Mouse (Mus musculus): ENCODE results near the gene Pepd. TPM values are rescaled to one million over a fixed set of nuclear protein-coding genes. Genes with fewer than 3 reads are reported as not detected.

Gene Pepd
- total and polyA plus RNA-seq, 3 experiments, result 29.7 to 48.0 TPM; not detected in 1

GRCm38 (mm10) chr7:35080843-35081338, 168.7 kb downstream of the Pepd start:
- Histone ChIP-seq H3K9ac (ENCODE audit: control insufficient read depth, low read depth, low read length, poor library complexity, severe bottlenecking) (no peak overlapping the region), H3K4me1 (ENCODE audit: control insufficient read depth in 1 of 2, insufficient read depth in 2 of 2, low read length in 2 of 2) (no peaks in the 10 kb centered on the region), H3K27me3 (ENCODE audit: control insufficient read depth in 1 of 2, insufficient read depth in 2 of 2, low read length in 2 of 2) (peaks cover 2 to 8% of the 10 kb centered on the region in 2 experiments; a peak in 3 of 4 replicates), H3K9me3 (replicated peaks; ENCODE audit: insufficient read depth, low read length) (no peaks in the 10 kb centered on the region), H3K4me3 (ENCODE audit: control insufficient read depth in 1 of 2, insufficient read depth in 1 of 2, low read depth in 2 of 2, low read length in 2 of 2) (peak overlapping the region; percentile 12 to 47), H3K36me3 (ENCODE audit: control insufficient read depth in 1 of 2, insufficient read depth in 2 of 2, low read length in 2 of 2) (no peaks in the 10 kb centered on the region), H3K27ac (ENCODE audit: control insufficient read depth, low read depth, low read length) (no peak overlapping the region), H3K79me2 (ENCODE audit: control insufficient read depth, insufficient read depth, low read length, poor library complexity) (no peaks in the 10 kb centered on the region)
- TF ChIP-seq NELFE (IDR thresholded peaks at IDR 0.05; ENCODE audit: low read depth, low read length) (no peak), MAZ (IDR thresholded peaks at IDR 0.05; ENCODE audit: low read depth, low read length) (no peak), USF1 (IDR thresholded peaks at IDR 0.05; ENCODE audit: low read depth, low read length) (no peak), HCFC1 (IDR thresholded peaks at IDR 0.05; ENCODE audit: low read depth, low read length) (no peak), KAT2A (conservative IDR thresholded peaks at IDR 0.05; ENCODE audit: low read depth, low read length) (no peak)
- no peak for DNase-seq (ENCODE audit: low read depth, low spot score)

GRCm38 (mm10) chr7:35081406-35082104, 169.4 kb downstream of the Pepd start:
- no peaks in the 10 kb centered on the region for H3K36me3 ChIP-seq (ENCODE audit: control insufficient read depth in 1 of 2, insufficient read depth in 2 of 2, low read length in 2 of 2)
- H3K9me3 ChIP-seq (replicated peaks; ENCODE audit: insufficient read depth, low read length), result no peaks in the 10 kb centered on the region
- H3K4me3 ChIP-seq (ENCODE audit: control insufficient read depth in 1 of 2, insufficient read depth in 1 of 2, low read depth in 2 of 2, low read length in 2 of 2), result peak overlapping the region; percentile 12 to 47
- H3K27ac ChIP-seq (ENCODE audit: control insufficient read depth, low read depth, low read length), result no peak overlapping the region
- DNase-seq (ENCODE audit: low read depth, low spot score), result no peak
- H3K9ac ChIP-seq (ENCODE audit: control insufficient read depth, low read depth, low read length, poor library complexity, severe bottlenecking), result no peak overlapping the region
- TF ChIP-seq ETS1 (IDR thresholded peaks at IDR 0.05; ENCODE audit: low read depth, low read length) (no peak), TAL1 (IDR thresholded peaks at IDR 0.05; ENCODE audit: low read length) (no peak), ZMIZ1 (IDR thresholded peaks at IDR 0.05; ENCODE audit: low read depth, low read length) (no peak), MYC (IDR thresholded peaks at IDR 0.05; ENCODE audit: low read depth, low read length) (no peak), TCF12 (IDR thresholded peaks at IDR 0.05; ENCODE audit: low read depth, low read length) (no peak), ZC3H11A (IDR thresholded peaks at IDR 0.05; ENCODE audit: low read depth, low read length) (no peak), CHD2 (IDR thresholded peaks at IDR 0.05; ENCODE audit: low read length) (no peak), POLR2AphosphoS2 (IDR thresholded peaks at IDR 0.05; ENCODE audit: low read length) (no peak), NRF1 (IDR thresholded peaks at IDR 0.05; ENCODE audit: insufficient read depth, low read depth, low read length, poor library complexity, severe bottlenecking) (no peak), MAZ (IDR thresholded peaks at IDR 0.05; ENCODE audit: low read depth, low read length) (no peak), POLR2AphosphoS5 (IDR thresholded peaks at IDR 0.05; ENCODE audit: borderline replicate concordance, low read depth, low read length) (no peak), E2F4 (IDR thresholded peaks at IDR 0.05; ENCODE audit: borderline replicate concordance, low read depth, low read length) (no peak), JUND (IDR thresholded peaks at IDR 0.05; ENCODE audit: low read depth, low read length) (no peak), SMC3 (IDR thresholded peaks at IDR 0.05; ENCODE audit: low read depth, low read length) (no peak), KAT2A (conservative IDR thresholded peaks at IDR 0.05; ENCODE audit: low read depth, low read length) (no peak), RAD21 (IDR thresholded peaks at IDR 0.05; ENCODE audit: low read depth, low read length) (no peak), GATA1 (IDR thresholded peaks at IDR 0.05; ENCODE audit: low read depth, low read length) (no peak), MEF2A (IDR thresholded peaks at IDR 0.05; ENCODE audit: extremely low read depth, insufficient replicate concordance, low read depth, low read length, poor library complexity, severe bottlenecking) (no peak), UBTF (IDR thresholded peaks at IDR 0.05; ENCODE audit: borderline replicate concordance, insufficient read depth, low read depth, low read length) (no peak), USF2 (IDR thresholded peaks at IDR 0.05; ENCODE audit: borderline replicate concordance in 1 of 2, insufficient read depth in 1 of 2, low read depth in 1 of 2, low read length in 2 of 2) (no peak)
- no peaks in the 10 kb centered on the region for H3K79me2 ChIP-seq (ENCODE audit: control insufficient read depth, insufficient read depth, low read length, poor library complexity)
- no peaks in the 10 kb centered on the region for H3K4me1 ChIP-seq (ENCODE audit: control insufficient read depth in 1 of 2, insufficient read depth in 2 of 2, low read length in 2 of 2)
- peaks cover 2 to 8% of the 10 kb centered on the region in 2 experiments; a peak in 3 of 4 replicates for H3K27me3 ChIP-seq (ENCODE audit: control insufficient read depth in 1 of 2, insufficient read depth in 2 of 2, low read length in 2 of 2)

Data from MEL (cell line).